16 mouse cellular contexts compared by ENCODE assay signal in the genomic region with DNA sequence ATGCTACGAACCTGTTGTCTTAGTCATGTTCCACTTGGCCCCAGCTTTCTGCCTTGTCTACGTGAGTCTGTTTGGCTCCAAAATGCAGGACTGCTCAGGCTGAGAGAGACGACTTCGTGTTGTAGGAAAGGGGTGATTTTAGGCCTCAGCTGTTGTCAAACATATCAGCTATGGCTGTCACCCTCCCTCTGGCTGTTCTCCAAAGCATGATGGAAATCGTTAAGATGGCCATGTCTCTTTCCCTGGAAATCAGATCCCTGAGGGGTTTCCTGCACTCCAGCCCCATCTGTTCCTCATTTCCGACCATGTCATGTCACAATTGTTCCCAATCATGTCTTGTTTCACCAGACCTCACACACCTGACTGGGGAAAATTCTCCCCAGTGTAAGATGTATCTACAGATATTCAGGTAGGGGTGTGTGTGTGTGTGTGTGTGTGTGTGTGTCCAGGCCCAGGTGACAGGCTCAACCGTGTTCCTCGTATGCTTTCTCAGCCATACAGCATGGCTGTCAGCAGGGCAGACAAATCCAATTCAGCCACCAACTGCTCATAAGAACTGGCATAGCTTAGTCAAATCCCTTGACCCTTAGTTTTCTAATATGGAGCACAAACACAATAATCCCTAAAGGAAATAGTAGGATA.
A peak's percentile ranks its signal among the peaks of the same experiment; 100 is the strongest.
DNase-seq lines count a peak whose midpoint lies in the region; ATAC-seq lines count a peak whose summit lies in the region.
"Had no signal": no experiment of that assay in that cellular context is flagged by ENCODE, and none has a peak within 500 bp of the region (broad histone marks: within the 10 kb centered on the region; RNA-seq: fewer than 3 reads in every experiment).

No protein-coding gene starts in this region.

- DNase-seq in cerebellum, postnatal 10 days, result peak; percentile 88 to 90
- DNase-seq in cerebellum, postnatal 25 days, result no peak
- DNase-seq in neural tube, embryonic 10.5 days (ENCODE audit: extremely low spot score, low spot score), result peak; percentile 15
- DNase-seq in limb, embryonic 10.5 days (ENCODE audit: low spot score), result peak; percentile 39
- DNase-seq in heart, postnatal 25 days (ENCODE audit: low spot score), result no peak
- no peak for DNase-seq in heart, postnatal 10 days
- DNase-seq: cerebellum, adult 18-20 months; gastrocnemius, postnatal 10 days; heart, postnatal 4 days; right cerebral cortex, postnatal 14 days had no signal

- no peaks in the 10 kb centered on the region for H3K9me3 ChIP-seq in neural tube, embryonic 15.5 days (replicated peaks)
- no peaks in the 10 kb centered on the region for H3K9me3 ChIP-seq in limb, embryonic 10.5 days (replicated peaks)
- H3K9me3 ChIP-seq: embryonic facial prominence, embryonic 12.5 days; forebrain, embryonic 12.5 days; lung, embryonic 15.5 days had no signal

- H3K9ac ChIP-seq in neural tube, embryonic 15.5 days (replicated peaks), result no peak overlapping the region
- H3K9ac ChIP-seq: embryonic facial prominence, embryonic 12.5 days; forebrain, embryonic 12.5 days; lung, embryonic 15.5 days had no signal

- WGBS in neural tube, embryonic 15.5 days, result 52% methylated on average over 8 of the region's 8 CpGs
- 67% methylated on average over 8 of the region's 8 CpGs for WGBS in limb, embryonic 10.5 days

- no peaks in the 10 kb centered on the region for H3K4me1 ChIP-seq in neural tube, embryonic 15.5 days
- H3K4me1 ChIP-seq in limb, embryonic 10.5 days, result peaks cover 8% of the 10 kb centered on the region
- H3K4me1 ChIP-seq: forebrain, embryonic 12.5 days; lung, embryonic 15.5 days had no signal

- no peaks in the 10 kb centered on the region for H3K27me3 ChIP-seq in neural tube, embryonic 15.5 days (replicated peaks)
- H3K27me3 ChIP-seq in limb, embryonic 10.5 days (ENCODE audit: low read depth, poor library complexity, severe bottlenecking), result no peaks in the 10 kb centered on the region
- H3K27me3 ChIP-seq: forebrain, embryonic 12.5 days; lung, embryonic 15.5 days had no signal

- no peak overlapping the region for H3K27ac ChIP-seq in neural tube, embryonic 15.5 days (replicated peaks)
- no peak overlapping the region for H3K27ac ChIP-seq in limb, embryonic 10.5 days
- H3K27ac ChIP-seq: embryonic facial prominence, embryonic 12.5 days; forebrain, embryonic 12.5 days; left cerebral cortex, adult 2 months; lung, embryonic 15.5 days had no signal

- H3K4me3 ChIP-seq in neural tube, embryonic 15.5 days (replicated peaks), result no peak overlapping the region
- no peak overlapping the region for H3K4me3 ChIP-seq in limb, embryonic 10.5 days
- H3K4me3 ChIP-seq: embryonic facial prominence, embryonic 12.5 days; forebrain, embryonic 12.5 days; left cerebral cortex, adult 2 months; lung, embryonic 15.5 days had no signal

- intact Hi-C loops in heart, postnatal 25 days (cut with DNase I), result no loop called here
- intact Hi-C loops in heart, postnatal 10 days (cut with DNase I), result no loop called here

- H3K36me3 ChIP-seq in neural tube, embryonic 15.5 days, result no peaks in the 10 kb centered on the region
- H3K36me3 ChIP-seq in limb, embryonic 10.5 days, result no peaks in the 10 kb centered on the region
- H3K36me3 ChIP-seq: embryonic facial prominence, embryonic 12.5 days; forebrain, embryonic 12.5 days; lung, embryonic 15.5 days had no signal

- ATAC-seq in neural tube, embryonic 15.5 days (ENCODE audit: low FRiP score), result no peak
- ATAC-seq in activated CD4-positive, CD25-positive, alpha-beta regulatory T cell, adult 4 months, result no peak

- no peak overlapping the region for H3K4me2 ChIP-seq in neural tube, embryonic 15.5 days
- H3K4me2 ChIP-seq: embryonic facial prominence, embryonic 12.5 days; forebrain, embryonic 12.5 days; lung, embryonic 15.5 days had no signal

Comparison
In these comparisons a context has a peak if more than half of its experiments do, and no peak if none do; other contexts are left out.
1. DNase-seq: peak in cerebellum, postnatal 10 days (2 of 2), neural tube, embryonic 10.5 days (single experiment) and limb, embryonic 10.5 days (single experiment); none in cerebellum, postnatal 25 days (0 of 2), heart, postnatal 25 days (single experiment) and heart, postnatal 10 days (0 of 2).